Mouse (Mus musculus): ENCODE results near the gene Rap2b.

GRCm38 (mm10) chr3:61395382-61395781, 33.9 kb downstream of the Rap2b start:
- TF ChIP-seq CTCF (IDR thresholded peaks at IDR 0.05; ENCODE audit: low read depth, low read length) (no peak), POLR2A (IDR thresholded peaks at IDR 0.05; ENCODE audit: extremely low read depth, insufficient read depth, low read length) (no peak)

Data from liver, adult 2 months (tissue).